Mouse (Mus musculus) cortical plate, adult 2 months (tissue): ENCODE measurements around the gene Fbxw11.

ENCODE experiments used
- CTCF ChIP-seq: fragments of 200-500 bp; IDR thresholded peaks from 2 replicates; pipeline ENCODE4 v1.5.1; 2011; ENCODE audit warnings: mild to moderate bottlenecking, control low read depth, low read length; ENCODE audit not compliant: insufficient read depth; ENCODE audit errors: extremely low read depth
- POLR2A ChIP-seq: fragments of 200-500 bp; IDR thresholded peaks from 2 replicates; pipeline ENCODE4 v1.6.1; 2011; ENCODE audit warnings: mild to moderate bottlenecking, low read length, control low read depth; ENCODE audit not compliant: insufficient read depth; ENCODE audit errors: extremely low read depth

DNA sequence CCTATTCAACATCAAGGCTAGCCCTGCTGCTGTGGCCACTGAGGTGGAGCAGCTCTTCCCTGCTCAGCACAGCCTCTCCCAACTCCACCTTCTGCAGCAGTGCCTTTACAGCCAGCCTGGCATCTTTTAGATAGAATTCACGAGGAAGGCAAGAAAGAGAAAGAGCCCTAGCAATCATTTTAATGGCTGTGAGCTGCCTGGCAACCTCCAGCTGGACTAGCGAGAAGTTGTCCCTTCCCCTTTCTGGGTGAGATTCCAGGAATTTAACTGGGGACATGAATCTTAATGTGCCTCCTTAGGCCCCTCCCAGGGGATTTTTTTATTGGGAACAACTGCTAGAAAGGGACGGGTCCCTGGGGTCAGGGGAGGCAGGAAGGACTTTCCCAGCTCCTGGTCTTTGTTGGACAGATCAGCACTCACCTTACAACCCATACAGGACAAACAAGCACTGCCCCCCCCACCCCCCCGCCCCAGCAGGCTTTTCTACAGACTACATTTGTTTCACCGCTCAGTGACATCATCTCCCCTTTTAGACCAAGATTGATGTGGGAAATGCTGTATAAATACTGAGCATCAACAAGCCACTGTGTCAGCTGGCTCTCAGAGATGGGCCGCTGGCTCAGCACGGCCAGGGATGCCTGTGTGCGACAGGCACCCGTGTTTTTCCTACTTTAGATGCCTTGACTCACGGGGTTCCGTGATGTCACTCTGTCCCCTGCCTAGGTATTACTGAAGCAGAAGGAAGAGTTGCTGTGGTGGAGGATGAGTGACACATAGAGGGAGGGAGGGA, 138.4 kb downstream of the Fbxw11 start:
- TF ChIP-seq POLR2A = no peak
- no peak for TF ChIP-seq CTCF
